Mouse (Mus musculus): Measurements from ENCODE around the gene Fbxw7. TPM values are rescaled to one million over a fixed set of nuclear protein-coding genes. Genes with fewer than 3 reads are reported as not detected.

The Fbxw7 gene
- polyA plus RNA-seq, 1 experiment from 2014 or later = 24.4 TPM

DNA sequence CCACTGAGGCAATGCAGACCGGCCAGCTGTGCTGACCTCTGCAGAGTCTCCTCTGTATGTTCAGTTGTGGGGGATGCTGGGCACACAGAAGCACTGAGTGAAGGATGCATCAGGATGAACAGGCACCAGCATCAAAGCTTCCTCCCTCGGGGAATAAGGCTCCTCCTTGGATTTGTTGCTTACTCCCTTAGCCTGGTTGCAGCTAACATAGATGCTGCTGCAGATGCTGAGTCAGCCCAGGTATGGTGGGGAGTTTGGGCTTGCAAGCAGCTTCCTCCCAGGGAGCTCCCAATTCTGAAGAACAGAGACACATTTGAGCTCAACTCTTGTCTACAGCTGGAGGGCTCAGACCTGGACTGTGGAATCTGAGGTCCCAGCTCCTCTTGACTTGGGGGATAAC lies 209.2 kb downstream of the Fbxw7 start:
- H3K4me3 ChIP-seq (ENCODE audit: inconsistent target) = no peak overlapping the region
- H3K27ac ChIP-seq = no peak overlapping the region
- no peaks in the 10 kb centered on the region for H3K79me2 ChIP-seq (ENCODE audit: inconsistent target)
- WGBS (ENCODE audit: missing documents) = 68% methylated on average over 2 of the region's 2 CpGs
- H3K36me3 ChIP-seq (ENCODE audit: inconsistent target) = no peaks in the 10 kb centered on the region

DNA sequence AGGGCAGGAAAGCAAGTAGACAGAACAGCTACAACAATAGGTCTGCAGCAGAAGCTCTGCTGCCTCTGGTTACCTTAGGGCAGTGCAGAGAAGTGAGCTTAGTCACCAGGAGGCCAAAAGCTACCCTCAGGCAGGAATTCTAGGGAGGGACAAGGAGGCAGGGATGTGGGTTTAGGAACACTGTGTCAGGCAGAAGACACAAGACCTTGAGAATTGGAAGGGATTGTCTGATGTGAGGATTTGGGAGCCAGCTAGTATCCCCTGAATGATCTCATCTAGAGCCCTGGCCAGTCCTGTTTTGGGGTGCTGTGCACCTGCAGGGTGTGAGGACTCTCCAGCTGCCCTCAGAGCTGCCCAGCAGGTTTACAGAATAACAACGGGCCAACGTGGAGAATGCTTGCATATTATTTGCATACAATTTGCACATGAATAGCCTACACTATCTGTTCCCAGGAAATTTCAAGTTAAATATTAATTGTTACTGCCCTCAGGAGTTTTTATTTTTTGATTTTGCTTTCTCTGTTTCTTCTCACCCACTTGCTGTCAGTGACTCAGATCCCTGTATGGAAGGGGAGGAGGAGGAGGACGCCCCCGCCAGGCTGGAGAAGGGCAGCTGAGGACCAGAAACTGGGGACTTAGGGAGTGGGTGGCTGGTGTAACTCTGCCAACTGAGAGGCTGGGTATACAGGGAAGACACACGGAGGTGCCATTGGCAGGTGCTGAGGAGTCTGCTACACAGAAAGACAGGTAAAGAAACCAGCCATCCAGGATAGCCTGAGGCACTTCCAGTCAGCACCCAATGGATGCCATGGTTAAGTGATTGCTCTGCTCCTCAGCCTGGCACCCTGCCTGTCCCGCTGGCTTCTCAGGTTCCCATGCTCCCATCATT lies 210.0 kb downstream of the Fbxw7 start:
- no peaks in the 10 kb centered on the region for H3K36me3 ChIP-seq (ENCODE audit: inconsistent target)
- WGBS (ENCODE audit: missing documents) = 75% methylated on average over 6 of the region's 6 CpGs

More for the DNA sequence above, 210.0 kb downstream of the Fbxw7 start:
- H3K27ac ChIP-seq = no peak overlapping the region
- H3K79me2 ChIP-seq (ENCODE audit: inconsistent target) = no peaks in the 10 kb centered on the region
- H3K4me3 ChIP-seq (ENCODE audit: inconsistent target) = no peak overlapping the region

Other genes starting within 250 kb of the Fbxw7 start
- gene Arfip1, start 232.6 kb upstream of the Fbxw7 start, polyA plus RNA-seq (2018) = 40.0 to 44.3 TPM (median 42.0 TPM) in 3 replicates
- not detected in 3 replicates for gene Tigd4, start 221.7 kb upstream of the Fbxw7 start, polyA plus RNA-seq (2018)
- gene Tmem154, start 149.1 kb upstream of the Fbxw7 start, polyA plus RNA-seq (2018) = 57.7 to 102 TPM (median 78.1 TPM) in 3 replicates